Mouse (Mus musculus) brain, embryonic 14.5 days (tissue): ENCODE measurements around the gene Ncbp2. TPM values are rescaled to one million over a fixed set of nuclear protein-coding genes. Genes with fewer than 3 reads are reported as not detected.
A peak's percentile ranks its signal among the peaks of the same experiment; 100 is the strongest.
"Not testable (repeated sequence)": the region's sequence is repeated elsewhere in the genome, so short reads cannot be mapped to it uniquely, and the experiment has no call there.

Source experiments
- DNase-seq: peaks from one replicate; pipeline ENCODE4 v3.0.0-alpha.2; 2011; ENCODE audit warnings: low read depth
- CTCF ChIP-seq: fragments of 200-500 bp; IDR thresholded peaks from 2 replicates; pipeline ENCODE4 v1.5.1; 2012; ENCODE audit warnings: inconsistent platforms, mild to moderate bottlenecking, moderate library complexity, borderline replicate concordance; ENCODE audit not compliant: insufficient read depth, insufficient read length; ENCODE audit errors: extremely low read depth
- POLR2A ChIP-seq: fragments of 200-500 bp; IDR thresholded peaks from 2 replicates; pipeline ENCODE4 v1.6.1; 2012; ENCODE audit warnings: mild to moderate bottlenecking, inconsistent platforms, borderline replicate concordance; ENCODE audit not compliant: poor library complexity, insufficient read depth, insufficient read length, severe bottlenecking; ENCODE audit errors: extremely low read depth
- polyA plus RNA-seq: library from polyadenylated mRNA; depleted of rRNA; stranded (reverse); fragments of >200 nt; gene quantifications from 2 replicates; pipeline ENCODE4 v1.2.3, GENCODE M21; 2012

Ncbp2 gene
- polyA plus RNA-seq, 1 experiment = 93.8 TPM

DNA sequence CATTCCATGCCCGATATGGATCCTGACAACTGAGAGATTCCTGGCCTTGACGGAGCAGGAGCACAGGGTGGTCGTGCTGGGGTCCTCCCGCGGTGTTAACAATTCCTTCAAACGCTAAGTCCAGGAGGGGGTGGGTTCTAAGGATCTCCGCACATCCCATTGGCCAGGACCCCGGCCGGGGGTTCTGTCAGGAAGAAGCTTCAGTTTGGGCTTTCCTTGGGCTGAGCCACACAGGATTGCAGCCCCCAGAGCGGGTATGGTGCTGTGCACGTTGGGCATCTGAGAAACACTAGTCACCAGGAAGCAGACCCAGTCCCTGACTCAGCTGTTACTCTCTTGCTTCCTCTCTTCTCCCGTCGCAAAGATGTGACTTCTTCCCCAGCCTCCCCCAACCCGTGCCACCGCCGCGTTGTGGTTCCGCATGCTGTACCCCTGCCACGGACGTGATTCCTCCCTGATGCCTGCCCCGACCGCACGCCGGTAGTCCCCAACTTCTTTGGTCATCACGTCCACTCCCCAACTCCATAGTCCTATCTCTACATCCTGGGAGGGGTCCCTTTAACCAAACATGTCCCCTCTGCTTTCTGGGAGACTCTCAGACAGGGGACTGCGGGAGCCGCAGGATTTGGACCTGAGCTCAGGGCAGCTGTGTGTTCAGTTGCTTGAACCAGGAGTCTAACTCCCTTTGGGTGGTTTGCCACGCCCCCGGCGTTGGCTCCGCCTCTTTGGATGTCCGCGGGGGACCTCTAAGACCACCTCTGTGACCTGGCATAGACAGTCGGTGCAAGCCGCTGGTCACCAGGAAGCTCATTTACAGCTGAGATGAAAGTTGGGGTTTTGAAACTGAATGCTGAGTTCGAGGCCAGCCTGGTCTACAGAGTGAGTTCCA, 13.0 kb upstream of the Ncbp2 start:
- TF ChIP-seq CTCF (no peak), POLR2A (no peak)
- DNase-seq = peak; percentile 43

DNA sequence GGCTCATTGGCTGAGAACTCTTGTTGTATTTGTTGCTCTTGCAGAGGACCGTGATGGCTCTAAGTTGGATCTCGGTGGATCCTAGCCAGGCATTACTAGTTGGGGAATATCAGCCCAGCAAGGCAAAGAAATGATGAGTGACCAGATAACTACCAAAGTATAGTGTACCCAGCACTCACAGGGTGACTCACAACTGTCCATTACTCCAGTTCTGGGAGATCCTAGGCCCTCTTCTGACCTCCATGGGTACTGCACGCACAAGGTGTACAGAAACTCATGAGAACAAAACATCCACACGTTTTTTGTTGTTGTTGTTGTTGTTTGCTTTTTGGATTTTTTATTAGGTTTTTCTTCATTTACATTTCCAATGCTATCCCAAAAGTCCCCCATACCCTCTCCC, 11.7 kb upstream of the Ncbp2 start:
- no peak for DNase-seq

DNA sequence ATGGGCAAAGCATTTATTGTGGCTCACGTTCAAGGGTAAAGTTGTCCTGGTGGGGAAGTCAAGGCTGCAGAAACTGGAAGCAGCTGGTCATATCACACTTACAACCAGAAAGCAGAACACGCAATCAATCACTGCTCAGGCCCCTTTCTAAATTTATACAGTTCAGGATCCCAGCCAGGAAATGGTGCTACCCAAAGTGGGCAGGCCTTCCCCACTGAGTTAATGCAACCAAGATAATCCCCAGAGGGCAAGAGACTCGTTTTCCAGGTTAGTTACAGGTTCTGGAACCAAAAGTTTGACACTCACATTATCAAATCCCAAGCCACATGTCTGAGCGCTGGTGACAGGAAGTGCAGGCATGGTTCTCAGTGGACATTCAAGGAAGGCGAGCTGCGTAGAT, 9.5 kb upstream of the Ncbp2 start:
- DNase-seq = no peak
- no peak for TF ChIP-seq POLR2A
- no peak for TF ChIP-seq CTCF

More for the DNA sequence above, 11.7 kb upstream of the Ncbp2 start:
- no peak for TF ChIP-seq CTCF
- TF ChIP-seq POLR2A = no peak

DNA sequence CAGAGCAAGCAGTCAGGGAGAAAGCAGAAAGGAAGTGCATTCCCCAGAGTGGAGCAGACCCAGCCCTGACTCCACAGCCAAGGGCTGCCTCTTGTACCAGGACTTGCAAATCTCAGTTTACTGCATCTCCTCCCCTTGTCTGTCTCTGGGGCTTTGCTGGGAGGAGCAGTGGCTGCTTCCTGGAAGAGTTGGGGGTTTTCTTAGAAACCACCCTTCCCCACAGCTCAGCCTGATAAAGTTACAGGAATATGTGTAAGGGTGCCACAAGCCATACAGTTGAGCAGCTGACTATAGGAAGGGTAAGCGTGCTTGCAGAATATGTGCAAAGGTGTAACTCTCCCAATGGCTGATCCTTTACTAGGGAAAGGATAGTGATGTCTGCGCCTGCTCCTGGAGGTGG, 7.7 kb upstream of the Ncbp2 start:
- TF ChIP-seq POLR2A (no peak), CTCF (no peak)
- DNase-seq = no peak

DNA sequence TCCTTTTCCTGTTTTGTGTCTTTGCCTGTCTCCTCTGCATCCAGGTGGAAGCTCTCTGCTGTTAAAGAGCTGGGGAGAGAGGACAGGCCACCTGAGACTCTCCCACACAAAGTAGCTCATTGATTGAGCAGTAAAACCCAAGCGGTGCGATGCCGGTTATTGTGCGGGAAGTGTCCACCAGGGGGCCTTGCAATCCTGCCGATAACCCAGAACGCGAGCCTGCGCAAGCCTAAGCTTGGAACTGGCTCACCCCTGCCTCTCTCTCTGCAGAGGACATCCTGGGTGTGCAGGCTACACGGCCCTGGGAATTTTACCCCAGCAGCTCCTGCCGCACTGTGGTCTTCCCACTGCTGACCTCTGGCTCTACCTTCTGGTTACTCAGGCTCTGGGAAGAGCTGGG, 4.3 kb upstream of the Ncbp2 start:
- DNase-seq = peak; percentile 77
- TF ChIP-seq POLR2A (no peak), CTCF (peak; percentile 92)

DNA sequence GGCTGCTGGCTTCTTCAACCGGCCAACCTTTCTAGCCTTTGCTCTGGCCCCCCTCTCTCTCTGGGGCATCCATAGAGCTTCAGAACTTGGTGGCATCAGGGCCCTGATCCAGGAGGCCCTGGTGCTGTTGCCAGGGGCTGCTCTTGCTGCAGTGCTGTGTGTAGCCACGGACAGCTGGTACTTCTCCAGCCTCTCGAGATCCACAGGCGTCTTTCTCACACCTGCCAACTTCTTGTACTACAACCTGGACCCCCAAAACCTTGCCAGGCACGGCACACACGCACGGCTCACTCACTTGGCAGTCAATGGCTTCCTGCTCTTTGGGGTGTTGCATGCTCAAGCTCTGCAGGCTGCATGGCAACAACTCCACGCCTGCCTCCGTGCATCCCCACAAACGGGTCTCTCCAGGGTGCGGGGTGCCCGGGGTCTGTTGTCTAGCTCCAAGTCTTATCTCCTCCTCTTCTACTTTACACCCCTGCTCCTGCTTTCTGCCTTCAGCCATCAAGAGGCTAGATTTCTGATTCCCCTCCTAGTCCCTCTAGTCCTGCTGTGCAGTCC, 3.5 kb upstream of the Ncbp2 start:
- TF ChIP-seq POLR2A (no peak), CTCF (no peak)

DNA sequence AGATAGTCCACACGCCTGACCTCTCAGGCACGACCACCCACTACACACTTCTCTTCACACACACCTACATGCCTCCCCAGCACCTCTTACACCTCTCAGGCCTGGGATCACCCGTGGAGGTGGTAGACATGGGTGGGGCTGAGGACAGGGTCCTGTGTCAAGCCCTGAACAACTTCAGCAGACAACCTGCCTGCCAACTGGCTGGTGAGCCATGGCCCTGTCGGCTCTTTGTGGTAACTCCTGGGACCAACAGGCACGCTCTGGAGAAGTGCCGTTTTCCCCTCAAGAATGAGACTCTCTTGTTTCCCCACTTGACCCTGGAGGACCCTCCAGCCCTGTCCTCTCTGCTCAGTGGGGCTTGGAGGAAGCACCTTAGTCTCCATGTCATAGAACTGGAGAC, 2.9 kb upstream of the Ncbp2 start:
- TF ChIP-seq CTCF (no peak), POLR2A (no peak)
- DNase-seq = no peak

More for the DNA sequence above, 3.5 kb upstream of the Ncbp2 start:
- DNase-seq = no peak

DNA sequence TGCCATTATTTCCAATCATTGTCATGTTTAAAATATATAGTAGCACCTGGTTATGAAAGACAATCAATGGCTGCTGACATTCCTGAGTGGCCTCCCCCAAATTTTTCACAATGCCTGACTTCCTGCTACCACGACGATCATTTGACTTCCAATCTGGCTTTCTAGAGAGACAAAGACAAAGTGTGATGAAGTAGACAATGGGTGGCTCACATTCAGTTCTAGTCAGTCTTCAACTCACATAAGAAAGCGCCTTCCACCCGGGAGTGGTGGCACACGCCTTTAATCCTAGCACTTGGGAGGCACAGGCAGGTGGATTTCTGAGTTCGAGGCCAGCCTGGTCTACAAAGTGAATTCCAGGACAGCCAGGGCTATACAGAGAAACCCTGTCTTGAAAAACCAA, 2.3 kb upstream of the Ncbp2 start:
- not testable (repeated sequence) for DNase-seq

DNA sequence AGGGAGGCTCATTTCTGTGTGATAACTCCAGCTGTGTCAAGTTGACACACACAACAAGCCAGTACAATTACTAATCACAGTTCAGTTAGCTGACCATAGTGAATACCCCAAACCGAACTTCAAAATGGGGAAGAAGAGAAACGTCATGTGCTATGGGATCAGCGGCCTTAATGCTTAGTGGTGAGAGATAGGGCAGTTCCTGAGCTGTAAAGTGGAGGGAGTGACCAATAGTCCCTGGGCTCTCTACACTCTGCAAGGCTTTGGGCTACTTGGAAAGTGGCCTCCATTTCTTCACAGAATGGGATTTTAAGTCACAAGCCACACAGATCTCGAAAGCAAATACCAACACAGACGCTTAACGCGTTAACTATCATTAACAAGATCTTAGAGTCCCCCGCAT, 980 bp upstream of the Ncbp2 start:
- TF ChIP-seq CTCF = no peak
- TF ChIP-seq POLR2A = no peak
- DNase-seq = no peak

DNA sequence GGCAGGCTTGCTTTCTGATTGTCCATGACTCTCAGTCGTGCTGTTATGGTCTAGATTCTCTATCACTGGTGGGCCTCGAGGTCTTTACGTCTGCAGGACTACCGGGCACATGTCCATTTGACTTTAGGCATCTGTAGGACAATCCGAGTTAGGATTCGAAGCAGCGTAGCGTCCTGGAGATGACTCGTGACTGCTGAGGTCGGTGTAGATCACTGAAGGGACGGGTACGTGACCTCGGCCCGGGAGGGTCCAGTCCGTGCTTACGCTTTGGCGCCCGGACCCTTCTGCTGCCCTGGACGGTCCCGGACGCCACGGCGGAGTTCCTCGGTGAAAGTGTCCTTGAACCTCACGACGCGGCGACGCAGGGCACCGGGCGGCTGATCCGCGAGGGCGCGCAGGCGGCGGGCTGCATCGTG, 404 bp upstream of the Ncbp2 start:
- no peak for DNase-seq

DNA sequence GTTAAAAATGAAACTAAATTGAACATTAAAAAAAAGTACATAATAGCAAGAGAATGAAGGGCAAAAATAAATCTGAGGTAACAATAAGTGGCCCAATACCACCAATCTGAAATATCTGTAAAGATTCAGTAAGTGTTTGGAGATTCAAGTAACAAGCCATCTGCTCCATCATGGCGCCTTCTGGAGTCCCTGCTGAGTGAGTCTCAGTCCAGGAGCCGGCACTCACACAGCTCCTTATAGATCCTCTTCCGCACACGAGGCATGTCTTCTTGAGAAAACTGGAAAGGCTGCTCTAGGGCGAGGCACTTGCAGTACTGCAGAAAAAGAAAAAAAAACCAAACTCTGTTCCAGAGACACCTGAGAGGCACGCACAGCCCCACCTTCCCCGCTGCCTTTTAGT, 14.9 kb downstream of the Ncbp2 start:
- TF ChIP-seq CTCF (no peak), POLR2A (no peak)

More for the DNA sequence above, 404 bp upstream of the Ncbp2 start:
- no peak for TF ChIP-seq POLR2A

DNA sequence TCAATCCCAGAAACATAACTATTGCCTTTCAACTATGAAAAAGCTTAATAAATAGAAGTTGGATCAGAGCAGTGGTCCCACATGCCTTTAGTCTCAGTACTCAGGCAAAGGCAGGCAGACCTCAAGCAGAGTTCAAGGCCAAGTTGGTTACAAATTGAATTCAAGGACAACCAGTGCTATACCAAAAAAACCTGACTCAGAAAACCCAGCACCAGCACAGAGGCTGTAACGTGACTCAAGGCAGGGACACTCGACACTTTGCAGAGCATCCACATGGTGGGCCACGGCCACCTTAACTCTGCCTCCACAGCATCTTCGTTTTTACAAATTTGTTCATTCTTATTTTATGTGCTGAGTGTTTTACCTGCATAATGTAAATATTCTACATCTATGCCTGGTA, 26.9 kb downstream of the Ncbp2 start:
- DNase-seq = no peak
- TF ChIP-seq CTCF (no peak), POLR2A (no peak)

More for the DNA sequence above, 14.9 kb downstream of the Ncbp2 start:
- peak; percentile 51 for DNase-seq
